Comparison of ENCODE assay signal across 23 mouse cellular contexts in the genomic region with DNA sequence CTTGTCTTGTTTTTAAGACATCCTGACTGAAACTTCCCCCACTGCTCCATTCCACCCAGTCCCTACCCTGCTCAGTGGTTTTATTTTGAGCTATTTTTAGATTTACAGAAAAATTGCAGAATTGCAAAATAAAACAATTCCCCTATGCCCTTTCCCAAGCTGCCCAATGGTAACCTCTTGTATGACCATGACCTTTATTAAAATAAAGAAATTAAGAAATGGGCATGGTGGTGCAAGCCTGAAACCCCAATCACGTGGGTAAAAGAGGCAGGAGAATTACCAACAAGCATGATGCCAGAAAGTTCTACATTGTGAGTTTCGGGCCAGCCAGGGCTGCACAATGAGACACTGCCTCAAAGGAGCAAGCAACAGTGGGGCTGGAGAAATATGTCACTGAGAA. TPM values are rescaled to one million over a fixed set of nuclear protein-coding genes. Genes with fewer than 3 reads are reported as not detected.
"Had no signal": no experiment of that assay in that cellular context is flagged by ENCODE, and none has a peak within 500 bp of the region (broad histone marks: within the 10 kb centered on the region; RNA-seq: fewer than 3 reads in every experiment).

No protein-coding gene starts in this region.

- H3K9ac ChIP-seq: limb, embryonic 12.5 days; limb, embryonic 15.5 days; liver, embryonic 14.5 days; lung, embryonic 15.5 days; neural tube, embryonic 12.5 days; neural tube, embryonic 15.5 days; stomach, embryonic 15.5 days had no signal

- H3K27me3 ChIP-seq: limb, embryonic 12.5 days; limb, embryonic 15.5 days; neural tube, embryonic 12.5 days; stomach, embryonic 15.5 days had no signal

- H3K36me3 ChIP-seq: limb, embryonic 12.5 days; limb, embryonic 15.5 days; lung, embryonic 15.5 days; neural tube, embryonic 12.5 days; neural tube, embryonic 15.5 days; stomach, embryonic 15.5 days had no signal

- H3K4me1 ChIP-seq: limb, embryonic 12.5 days; limb, embryonic 15.5 days; lung, embryonic 15.5 days; neural tube, embryonic 12.5 days; neural tube, embryonic 15.5 days; stomach, embryonic 15.5 days had no signal

- DNase-seq: kidney, adult 11 months; kidney, adult 9 months; kidney, postnatal 14 days; kidney, postnatal 4 days; left cerebral cortex, postnatal 4 days; lung, adult 18-20 months; lung, postnatal 10 days; midbrain, embryonic 14.5 days; retina, postnatal 1 day; right cerebral cortex, postnatal 25 days; spleen, adult 18-20 months; thymus, postnatal 25 days had no signal

- H3K27ac ChIP-seq: limb, embryonic 12.5 days; limb, embryonic 15.5 days; liver, embryonic 14.5 days; lung, embryonic 15.5 days; macrophage; neural tube, embryonic 12.5 days; neural tube, embryonic 15.5 days; stomach, embryonic 15.5 days had no signal

- H3K4me3 ChIP-seq: limb, embryonic 12.5 days; limb, embryonic 15.5 days; lung, embryonic 15.5 days; neural tube, embryonic 12.5 days; neural tube, embryonic 15.5 days; stomach, embryonic 15.5 days had no signal

RNA-seq across cellular contexts. Expression of gene Phospho1, which starts 26.6 kb away (rescaled TPM):
- polyA plus RNA-seq: kidney, embryonic 16.5 days; limb, embryonic 12.5 days; midbrain, embryonic 11.5 days; midbrain, postnatal 0 days; neural tube, embryonic 12.5 days had no signal
